In genomic region chr10:121310511-121311221, GRCm38 (mm10) we compare ENCODE assay signal across 8 mouse cellular contexts. TPM values are rescaled to one million over a fixed set of nuclear protein-coding genes. Genes with fewer than 3 reads are reported as not detected.
DNase-seq lines count a peak whose midpoint lies in the region; ATAC-seq and TF ChIP-seq lines count a peak whose summit lies in the region.

No protein-coding gene starts in this region.

- H3K4me2 ChIP-seq in heart, embryonic 16.5 days (ENCODE audit: low read depth, low read length), result peak overlapping the region; percentile 93
- H3K4me2 ChIP-seq in liver, embryonic 13.5 days, result peak overlapping the region; percentile 69
- H3K4me2 ChIP-seq in stomach, postnatal 0 days (replicated peaks; ENCODE audit: low read depth), result peak overlapping the region; percentile 93

- peak overlapping the region; percentile 64 for H3K9ac ChIP-seq in heart, embryonic 16.5 days (ENCODE audit: low read length)
- H3K9ac ChIP-seq in liver, embryonic 13.5 days, result no peak overlapping the region; the same call in 1 of the 2 replicates
- H3K9ac ChIP-seq in stomach, postnatal 0 days (ENCODE audit: low read length), result peak overlapping the region; percentile 45

- TF ChIP-seq CTCF in bone marrow macrophage, adult 2 months (IDR thresholded peaks at IDR 0.05; ENCODE audit: low read depth, low read length), result no peak
- TF ChIP-seq CTCF in embryonic fibroblast, embryonic 13.5 days (IDR thresholded peaks at IDR 0.05; ENCODE audit: borderline replicate concordance, insufficient read depth, low read length), result no peak
- no peak for TF ChIP-seq CTCF in stomach, postnatal 0 days (IDR thresholded peaks at IDR 0.05; ENCODE audit: low read depth)

- no peak for TF ChIP-seq EP300 in stomach, postnatal 0 days (optimal IDR thresholded peaks at IDR 0.05)

- WGBS in heart, embryonic 16.5 days, result 1% methylated on average over 76 of the region's 77 CpGs
- 2% methylated on average over 77 of the region's 77 CpGs for WGBS in liver, embryonic 13.5 days (ENCODE audit: insufficient replicate concordance)
- under 1% methylated on average over 76 of the region's 77 CpGs for WGBS in stomach, postnatal 0 days

- H3K9me3 ChIP-seq in heart, embryonic 16.5 days (replicated peaks; ENCODE audit: control insufficient read depth, low read length), result no peaks in the 10 kb centered on the region
- no peaks in the 10 kb centered on the region for H3K9me3 ChIP-seq in liver, embryonic 13.5 days (replicated peaks)
- H3K9me3 ChIP-seq in stomach, postnatal 0 days (ENCODE audit: control insufficient read depth, low read length), result no peaks in the 10 kb centered on the region

- peak; percentile 53 to 78 for DNase-seq in kidney, postnatal 25 days
- DNase-seq in liver, embryonic 13.5 days, result no peak
- DNase-seq in naive thymus-derived CD4-positive, alpha-beta T cell, adult 2 months (ENCODE audit: low read depth), result peak; percentile 75
- DNase-seq in stomach, postnatal 0 days (ENCODE audit: low spot score), result peak; percentile 81

- peaks cover 42% of the 10 kb centered on the region for H3K27me3 ChIP-seq in heart, embryonic 16.5 days (ENCODE audit: control insufficient read depth, insufficient read depth, low read length)
- peaks cover 81% of the 10 kb centered on the region for H3K27me3 ChIP-seq in liver, embryonic 13.5 days
- no peaks in the 10 kb centered on the region for H3K27me3 ChIP-seq in stomach, postnatal 0 days (ENCODE audit: control insufficient read depth, insufficient read depth, low read length)

- no peaks in the 10 kb centered on the region; the same call in 1 of the 2 replicates for H3K4me1 ChIP-seq in bone marrow macrophage, adult 2 months (ENCODE audit: control insufficient read depth, insufficient read depth, low read length)
- H3K4me1 ChIP-seq in embryonic fibroblast, embryonic 13.5 days (ENCODE audit: control insufficient read depth, insufficient read depth, low read length), result no peaks in the 10 kb centered on the region
- H3K4me1 ChIP-seq in heart, embryonic 16.5 days (ENCODE audit: control insufficient read depth, insufficient read depth, low read length), result peaks cover 11% of the 10 kb centered on the region
- H3K4me1 ChIP-seq in liver, embryonic 13.5 days (replicated peaks), result peaks cover 10% of the 10 kb centered on the region
- H3K4me1 ChIP-seq in stomach, postnatal 0 days (replicated peaks; ENCODE audit: control insufficient read depth, insufficient read depth), result peaks cover 5% of the 10 kb centered on the region; the same call in 1 of the 2 replicates

- no peaks in the 10 kb centered on the region for H3K36me3 ChIP-seq in heart, embryonic 16.5 days (ENCODE audit: control insufficient read depth, insufficient read depth)
- no peaks in the 10 kb centered on the region for H3K36me3 ChIP-seq in liver, embryonic 13.5 days
- H3K36me3 ChIP-seq in stomach, postnatal 0 days (ENCODE audit: control insufficient read depth, insufficient read depth, low read length), result no peaks in the 10 kb centered on the region

- H3K4me3 ChIP-seq in bone marrow macrophage, adult 2 months (ENCODE audit: insufficient read depth, low read length), result peak overlapping the region; percentile 62
- H3K4me3 ChIP-seq in embryonic fibroblast, embryonic 13.5 days (ENCODE audit: insufficient read depth, low read length), result peak overlapping the region; percentile 43
- H3K4me3 ChIP-seq in heart, embryonic 16.5 days (ENCODE audit: low read length), result peak overlapping the region; percentile 62
- peak overlapping the region; percentile 57 for H3K4me3 ChIP-seq in liver, embryonic 13.5 days (replicated peaks)
- peak overlapping the region; percentile 59 for H3K4me3 ChIP-seq in stomach, postnatal 0 days (ENCODE audit: low read depth, low read length)

- no peak overlapping the region for H3K27ac ChIP-seq in bone marrow macrophage, adult 2 months (ENCODE audit: insufficient read depth, low read depth, low read length)
- no peak overlapping the region for H3K27ac ChIP-seq in embryonic fibroblast, embryonic 13.5 days (ENCODE audit: insufficient read depth, low read length)
- H3K27ac ChIP-seq in heart, embryonic 16.5 days (ENCODE audit: low read length), result no peak overlapping the region
- H3K27ac ChIP-seq in liver, embryonic 13.5 days, result no peak overlapping the region
- 0 out of 2 replicates have a peak overlapping the region, but pooled peaks have one; percentile 13 for H3K27ac ChIP-seq in stomach, postnatal 0 days (replicated peaks)

- peak; percentile 71 for ATAC-seq in CD4-positive, CD25-positive, alpha-beta regulatory T cell, adult 4 months
- ATAC-seq in heart, embryonic 16.5 days (replicated peaks; ENCODE audit: extremely low read depth, insufficient read depth, low FRiP score), result peak; percentile 78
- ATAC-seq in liver, embryonic 13.5 days (ENCODE audit: low read depth), result peak; percentile 47
- peak; percentile 84 for ATAC-seq in stomach, postnatal 0 days (ENCODE audit: low FRiP score, low TSS enrichment)

- no peak for TF ChIP-seq POLR2A in bone marrow macrophage, adult 2 months (IDR thresholded peaks at IDR 0.05; ENCODE audit: borderline replicate concordance, low read depth, low read length)
- no peak for TF ChIP-seq POLR2A in embryonic fibroblast, embryonic 13.5 days (IDR thresholded peaks at IDR 0.05; ENCODE audit: low read depth, low read length)

RNA-seq across cellular contexts. Expression of gene Tbc1d30, which starts 40.4 kb away (rescaled TPM):
- polyA plus RNA-seq in CD4-positive, CD25-positive, alpha-beta regulatory T cell, adult 4 months (2017; shearing (Covaris generic)), result 1 to 10 TPM; 3.1 to 3.4 TPM
- polyA plus RNA-seq in bone marrow macrophage, adult 2 months (2012; ENCODE audit: insufficient read depth, insufficient read length, missing spikeins), result 1.2 and 1.3 TPM in 2 replicates
- 0.23 and 0.32 TPM in 2 replicates for polyA plus RNA-seq in embryonic fibroblast, embryonic 13.5 days (2011; ENCODE audit: insufficient read length, low read depth, missing spikeins)
- polyA plus RNA-seq in heart, embryonic 16.5 days (2015; fragmentation: Nextera tagmentation; extraction: Ambion mirVana), result 1.2 and 1.8 TPM in 2 replicates
- polyA plus RNA-seq in liver, embryonic 13.5 days (2015; fragmentation: Nextera tagmentation; extraction: Ambion mirVana), result 0.14 and 0.15 TPM in 2 replicates
- polyA plus RNA-seq in stomach, postnatal 0 days (2015; fragmentation: Nextera tagmentation; extraction: Ambion mirVana), result 3.8 and 4.1 TPM in 2 replicates

RNA-seq across cellular contexts. Expression of gene Gns, which starts 54.2 kb away (rescaled TPM):
- 10 to 100 TPM in 1 of 2 experiments, 1 to 10 TPM in 1; 9.1 to 13.6 TPM for polyA plus RNA-seq in CD4-positive, CD25-positive, alpha-beta regulatory T cell, adult 4 months (2017; shearing (Covaris generic))
- polyA plus RNA-seq in bone marrow macrophage, adult 2 months (2012; ENCODE audit: insufficient read depth, insufficient read length, missing spikeins), result 302 and 313 TPM in 2 replicates
- 137 and 165 TPM in 2 replicates for polyA plus RNA-seq in embryonic fibroblast, embryonic 13.5 days (2011; ENCODE audit: insufficient read length, low read depth, missing spikeins)
- 29.0 and 31.9 TPM in 2 replicates for polyA plus RNA-seq in heart, embryonic 16.5 days (2015; fragmentation: Nextera tagmentation; extraction: Ambion mirVana)
- 13.0 and 16.5 TPM in 2 replicates for polyA plus RNA-seq in liver, embryonic 13.5 days (2015; fragmentation: Nextera tagmentation; extraction: Ambion mirVana)
- polyA plus RNA-seq in stomach, postnatal 0 days (2015; fragmentation: Nextera tagmentation; extraction: Ambion mirVana), result 25.7 and 26.1 TPM in 2 replicates
